Mouse (Mus musculus) cortical plate, adult 2 months (tissue): ENCODE results near the gene Heg1. TPM values are rescaled to one million over a fixed set of nuclear protein-coding genes. Genes with fewer than 3 reads are reported as not detected.

Experiments
- H3K27ac ChIP-seq: fragments of 200-500 bp; 2 replicates; pipeline ENCODE4 v1.5.1; 2012; ENCODE audit warnings: low read length, control low read depth, inconsistent platforms; ENCODE audit not compliant: insufficient read depth
- H3K4me1 ChIP-seq: fragments of 200-500 bp; 2 replicates; pipeline ENCODE4 v1.6.1; 2011; ENCODE audit warnings: low read length; ENCODE audit not compliant: control insufficient read depth, insufficient read depth
- H3K4me3 ChIP-seq: fragments of 200-500 bp; 2 replicates; pipeline ENCODE4 v1.5.1; 2011; ENCODE audit warnings: mild to moderate bottlenecking, low read length, control low read depth; ENCODE audit not compliant: insufficient read depth
- CTCF ChIP-seq: fragments of 200-500 bp; IDR thresholded peaks from 2 replicates; pipeline ENCODE4 v1.5.1; 2011; ENCODE audit warnings: mild to moderate bottlenecking, control low read depth, low read length; ENCODE audit not compliant: insufficient read depth; ENCODE audit errors: extremely low read depth
- POLR2A ChIP-seq: fragments of 200-500 bp; IDR thresholded peaks from 2 replicates; pipeline ENCODE4 v1.6.1; 2011; ENCODE audit warnings: mild to moderate bottlenecking, low read length, control low read depth; ENCODE audit not compliant: insufficient read depth; ENCODE audit errors: extremely low read depth
- polyA plus RNA-seq: library from polyadenylated mRNA; depleted of rRNA; stranded (reverse); fragments of >200 nt; gene quantifications from 2 replicates; pipeline ENCODE4 v1.2.3, GENCODE M21; 2012

Gene Heg1
- polyA plus RNA-seq, 1 experiment, result 17.5 TPM

DNA sequence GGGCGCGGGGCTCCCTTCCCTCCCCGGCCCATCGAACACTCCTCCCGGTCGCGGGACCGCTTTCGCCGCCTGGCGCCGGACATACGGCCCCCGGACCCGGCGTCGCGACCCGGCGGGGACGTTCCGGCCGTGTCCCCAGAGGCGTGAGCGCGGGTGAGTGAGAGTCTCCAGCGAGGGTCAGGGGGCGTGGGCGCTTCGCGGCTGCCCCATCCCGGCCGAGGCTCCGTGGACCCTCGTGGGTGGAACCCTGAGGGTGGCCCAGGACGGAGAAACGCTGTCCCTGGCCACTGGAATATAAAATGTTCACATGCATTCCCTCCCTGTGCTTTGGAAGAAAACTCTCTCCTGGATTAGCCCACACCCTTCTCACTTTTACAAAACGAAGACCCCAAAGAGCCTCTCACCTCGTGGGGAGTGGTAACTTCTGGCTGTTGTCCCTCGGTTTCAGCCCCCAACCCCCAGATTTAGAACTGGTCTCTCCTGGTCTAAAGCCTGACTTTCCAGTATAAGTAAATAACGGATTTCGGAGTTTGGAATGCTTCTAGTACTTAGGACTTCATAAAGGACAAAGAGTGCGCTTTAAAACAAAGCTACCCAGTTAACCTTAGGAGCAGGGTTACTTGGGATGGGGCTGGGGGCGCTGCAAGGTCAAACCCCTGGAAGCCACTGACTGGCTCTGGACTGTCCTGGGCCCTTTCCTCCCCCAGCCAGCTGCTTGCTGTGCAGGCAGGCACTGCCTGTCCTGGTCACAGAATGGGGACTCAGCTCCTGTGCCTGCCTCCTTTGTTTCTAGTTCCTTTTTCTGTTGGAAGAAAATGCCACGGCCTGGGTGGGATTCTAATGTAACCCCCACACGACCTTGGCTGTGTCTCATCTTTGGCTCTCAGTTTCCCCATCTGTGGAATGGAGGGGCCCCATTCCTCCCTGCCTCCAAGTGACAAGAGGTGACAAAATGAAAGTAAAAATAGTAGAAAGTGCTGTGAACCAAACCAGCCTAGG is 832 bp downstream of the Heg1 start:
- H3K4me1 ChIP-seq, result no peaks in the 10 kb centered on the region
- TF ChIP-seq POLR2A (no peak), CTCF (no peak)
- H3K27ac ChIP-seq, result peak overlapping the region; percentile 89
- peak overlapping the region; percentile 36 for H3K4me3 ChIP-seq

DNA sequence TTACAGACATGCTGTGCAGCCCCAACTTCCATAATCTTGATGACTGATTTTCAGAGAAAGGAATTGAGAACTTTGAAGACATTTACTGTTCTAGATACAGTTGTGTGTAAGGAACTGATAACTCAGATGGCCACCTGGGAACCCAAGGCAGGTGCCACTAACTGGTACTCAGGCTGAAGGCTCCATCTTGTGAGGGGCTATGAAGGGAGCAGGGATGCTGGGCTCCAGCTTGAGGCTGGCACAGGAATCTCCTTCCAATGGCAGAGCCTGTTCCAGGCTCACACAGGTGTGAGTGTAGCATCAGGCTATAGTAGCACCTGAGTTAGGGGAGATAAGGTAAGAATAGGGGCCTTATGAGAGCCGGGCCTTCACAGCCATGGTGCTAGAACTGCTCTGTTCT is 1.9 kb downstream of the Heg1 start:
- Histone ChIP-seq H3K4me1 (no peaks in the 10 kb centered on the region; the same call in 1 of the 2 replicates), H3K27ac (no peak overlapping the region), H3K4me3 (no peak overlapping the region)
- TF ChIP-seq POLR2A (no peak), CTCF (no peak)

DNA sequence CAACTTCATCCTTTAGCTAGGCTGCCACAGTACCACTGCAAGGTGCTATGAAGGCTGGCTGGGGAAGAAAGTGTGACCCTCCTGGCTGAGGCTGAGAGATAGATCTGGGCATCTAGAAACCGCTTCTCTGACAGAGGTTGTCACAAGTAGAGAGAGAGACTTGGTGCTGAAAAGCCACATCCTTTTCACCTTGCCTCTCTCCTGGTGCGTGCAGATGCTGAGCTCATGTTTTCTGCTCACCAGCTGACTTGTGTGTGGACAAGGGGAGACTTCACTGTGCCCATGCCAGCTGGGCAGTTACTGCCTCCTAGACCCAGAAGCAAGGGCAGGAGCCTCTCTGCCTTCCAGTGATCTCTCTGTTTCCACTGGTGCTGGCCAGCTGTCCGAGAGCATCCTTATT is 3.6 kb downstream of the Heg1 start:
- Histone ChIP-seq H3K27ac (no peak overlapping the region), H3K4me3 (no peak overlapping the region), H3K4me1 (no peaks in the 10 kb centered on the region; the same call in 1 of the 2 replicates)
- no peak for TF ChIP-seq POLR2A
- no peak for TF ChIP-seq CTCF

DNA sequence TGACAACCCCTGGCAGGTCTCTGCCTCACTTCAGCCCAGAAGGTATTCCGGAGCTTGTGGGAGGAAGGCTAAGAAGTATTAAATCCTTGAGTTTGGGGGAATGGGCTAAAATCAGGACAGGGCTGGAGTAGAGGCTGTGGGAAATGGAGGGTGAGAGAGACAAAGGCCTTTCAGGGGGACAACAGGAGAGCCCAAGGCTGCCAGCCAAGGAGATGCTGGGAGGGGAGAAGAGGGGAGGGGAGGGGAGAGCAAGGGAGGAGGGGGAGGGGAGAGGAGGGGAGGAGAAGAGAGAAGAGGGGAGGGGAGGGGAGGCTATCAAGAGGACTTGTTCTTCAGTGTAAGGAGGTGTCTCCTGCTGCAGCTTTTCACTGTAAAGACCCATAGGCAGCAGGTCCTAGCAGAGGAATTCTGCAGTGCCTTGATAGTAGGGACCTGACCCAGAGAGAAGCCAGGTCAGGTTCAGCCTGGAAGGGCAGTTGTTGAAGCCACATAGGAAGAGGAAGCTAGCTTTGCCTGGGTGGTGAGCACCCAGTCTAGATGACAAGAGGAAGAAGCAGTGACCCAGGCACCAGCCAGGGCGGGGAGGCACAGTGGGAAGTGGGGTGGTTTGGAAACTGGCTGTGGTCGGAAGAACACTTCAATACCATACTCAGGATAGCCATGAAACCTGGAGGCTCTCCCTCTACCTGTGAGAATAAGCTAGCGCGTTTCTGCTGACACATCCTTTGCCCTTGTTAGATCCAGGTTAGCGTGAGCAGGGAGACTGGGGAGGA is 7.0 kb downstream of the Heg1 start:
- Histone ChIP-seq H3K27ac (no peak overlapping the region), H3K4me3 (no peak overlapping the region), H3K4me1 (no peaks in the 10 kb centered on the region; the same call in 1 of the 2 replicates)
- TF ChIP-seq POLR2A, result no peak
- no peak for TF ChIP-seq CTCF

DNA sequence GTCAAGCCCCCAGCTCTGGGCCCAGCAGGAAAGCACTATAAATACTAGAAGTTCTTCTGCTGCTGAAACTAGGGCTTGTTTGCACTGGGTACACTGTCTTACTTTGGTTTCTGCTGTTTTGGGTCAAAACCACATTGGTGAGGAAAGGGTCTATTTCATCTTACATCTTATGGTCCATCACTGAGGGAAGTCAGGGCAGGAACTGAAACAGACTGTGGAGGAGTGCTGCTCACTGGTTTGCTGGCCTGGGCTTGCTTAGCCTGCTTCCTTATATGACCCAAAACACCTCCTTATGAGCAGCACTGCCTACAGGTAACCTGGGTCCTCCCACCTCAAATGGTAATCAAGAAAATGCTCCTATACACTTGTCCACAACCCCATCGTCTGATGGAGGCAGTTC is 9.4 kb downstream of the Heg1 start:
- H3K4me3 ChIP-seq, result no peak overlapping the region
- peaks cover 3% of the 10 kb centered on the region; the same call in 1 of the 2 replicates for H3K4me1 ChIP-seq
- TF ChIP-seq POLR2A, result no peak
- no peak for TF ChIP-seq CTCF
- no peak overlapping the region for H3K27ac ChIP-seq

DNA sequence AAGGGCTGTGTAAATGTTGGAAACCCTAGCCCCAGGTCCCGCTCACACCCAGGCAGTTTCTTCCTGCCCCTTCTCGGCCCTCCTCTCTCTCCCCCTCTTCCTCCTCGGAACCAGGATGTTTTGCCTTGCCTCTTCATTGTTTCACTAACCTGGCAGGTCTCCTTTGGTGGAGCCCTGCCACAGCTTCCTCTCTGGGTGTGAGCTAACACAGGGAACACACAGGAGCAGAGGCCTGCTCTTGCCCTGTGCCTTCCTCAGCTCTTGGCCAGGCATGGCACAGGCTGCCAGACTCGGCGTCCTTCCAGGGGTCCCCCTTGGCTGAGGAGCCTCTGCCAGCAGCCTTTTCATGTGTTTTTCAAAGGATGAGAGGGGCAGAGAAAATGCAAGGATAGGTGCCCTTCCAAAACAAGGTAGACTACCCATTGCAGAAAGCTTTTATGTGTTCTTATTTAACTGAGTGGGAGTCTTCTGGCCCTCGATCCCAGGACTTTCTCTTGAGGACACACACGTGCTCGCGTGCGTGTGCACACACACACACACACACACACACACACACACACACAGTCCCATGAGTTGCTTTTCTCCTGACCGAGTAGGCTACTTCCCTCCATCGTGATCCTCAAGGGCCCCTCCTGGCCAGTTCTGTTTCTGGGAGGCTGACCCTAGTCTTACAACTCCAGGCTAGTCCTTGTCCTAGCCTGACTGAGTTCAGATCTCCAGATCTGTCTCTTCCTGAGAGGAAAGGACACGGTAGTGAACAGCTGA is 12.8 kb downstream of the Heg1 start:
- no peak overlapping the region for H3K4me3 ChIP-seq
- TF ChIP-seq POLR2A (no peak), CTCF (no peak)
- peak overlapping the region; percentile 82 for H3K27ac ChIP-seq
- H3K4me1 ChIP-seq, result peaks cover 12% of the 10 kb centered on the region

DNA sequence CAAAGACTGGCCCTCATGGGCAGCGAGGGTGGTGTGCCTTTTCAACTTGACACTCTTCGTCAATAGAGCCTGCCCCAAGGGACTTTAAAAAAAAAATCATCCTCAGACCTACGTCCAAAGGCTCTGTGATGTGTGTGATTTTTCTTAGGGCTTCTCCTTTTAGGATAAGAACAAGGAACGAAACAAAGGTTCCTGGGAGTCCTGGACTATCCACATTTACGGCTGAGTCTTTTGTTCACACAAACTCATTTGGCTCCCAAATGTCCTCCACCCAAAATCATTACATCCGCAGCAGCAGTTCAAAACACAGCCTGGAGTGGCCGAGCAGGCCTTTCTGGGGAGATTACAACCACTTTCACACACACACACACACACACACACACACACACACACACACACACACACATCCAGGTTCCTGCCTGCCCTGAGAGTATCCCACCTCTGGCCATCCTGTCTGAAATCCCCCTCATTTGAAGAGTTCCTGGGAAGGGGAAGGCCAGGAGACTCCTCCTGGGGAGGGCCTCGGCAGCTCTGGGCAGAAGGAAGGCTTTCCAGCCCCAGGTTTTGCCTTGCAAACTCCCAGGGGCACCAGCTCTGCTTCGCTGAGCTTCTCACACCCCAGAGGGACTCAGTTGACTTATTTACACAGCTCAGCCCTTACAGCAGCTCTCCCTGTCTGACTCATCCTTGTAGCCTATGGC is 13.6 kb downstream of the Heg1 start:
- peak overlapping the region; percentile 82 for H3K27ac ChIP-seq
- TF ChIP-seq CTCF, result no peak
- no peak for TF ChIP-seq POLR2A

DNA sequence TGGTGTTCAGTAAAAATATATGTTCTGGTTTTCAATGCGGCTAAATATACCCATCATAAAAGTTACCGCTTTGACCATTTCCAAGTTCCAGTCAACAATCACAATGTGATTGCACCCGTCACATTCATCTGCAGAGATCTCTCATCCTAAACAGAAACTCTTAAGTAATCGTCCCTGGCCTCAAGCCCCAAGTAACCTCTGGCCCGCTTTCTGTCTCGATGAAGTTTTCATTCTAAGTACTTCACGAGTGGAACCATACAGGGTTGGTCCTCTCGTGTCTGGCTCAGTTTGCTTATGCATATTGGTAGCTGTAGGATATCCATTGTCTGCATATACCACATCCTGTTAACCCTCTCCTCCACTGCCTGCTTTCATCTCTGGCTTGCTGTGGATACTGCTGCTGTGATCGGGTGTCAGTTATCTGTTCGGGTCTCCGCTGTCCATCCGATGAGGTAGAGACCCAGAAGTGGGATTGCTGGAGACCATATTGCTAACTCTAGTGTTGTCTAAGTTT is 14.2 kb downstream of the Heg1 start:
- H3K4me3 ChIP-seq, result no peak overlapping the region
- peak overlapping the region; percentile 10; the same call in 1 of the 2 replicates for H3K27ac ChIP-seq
- no peak for TF ChIP-seq POLR2A
- TF ChIP-seq CTCF, result no peak
- H3K4me1 ChIP-seq, result peaks cover 12% of the 10 kb centered on the region

More for the DNA sequence above, 13.6 kb downstream of the Heg1 start:
- H3K4me3 ChIP-seq, result no peak overlapping the region
- peaks cover 12% of the 10 kb centered on the region for H3K4me1 ChIP-seq

DNA sequence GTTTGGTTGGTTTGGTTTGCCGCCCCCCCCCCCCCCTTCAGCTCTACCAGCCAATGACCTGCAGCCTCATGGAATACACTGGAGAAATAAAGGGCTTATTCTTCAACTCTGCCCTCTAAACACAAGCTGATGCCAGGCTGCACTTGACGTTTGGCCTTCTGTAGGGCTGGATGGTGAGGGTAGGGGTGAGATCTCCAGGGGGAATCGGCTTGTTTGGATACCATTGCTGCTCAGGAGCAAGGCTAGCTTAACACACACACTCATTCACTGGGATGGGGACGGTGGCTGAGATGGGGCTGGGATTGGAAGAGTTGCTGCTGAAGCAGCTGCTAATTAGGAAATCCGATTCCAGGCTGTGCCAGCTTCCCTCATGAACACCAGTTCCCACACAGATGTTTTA is 16.4 kb downstream of the Heg1 start:
- no peak for TF ChIP-seq CTCF
- H3K27ac ChIP-seq, result peak overlapping the region; percentile 18; the same call in 1 of the 2 replicates
- peaks cover 14% of the 10 kb centered on the region for H3K4me1 ChIP-seq
- no peak overlapping the region for H3K4me3 ChIP-seq

DNA sequence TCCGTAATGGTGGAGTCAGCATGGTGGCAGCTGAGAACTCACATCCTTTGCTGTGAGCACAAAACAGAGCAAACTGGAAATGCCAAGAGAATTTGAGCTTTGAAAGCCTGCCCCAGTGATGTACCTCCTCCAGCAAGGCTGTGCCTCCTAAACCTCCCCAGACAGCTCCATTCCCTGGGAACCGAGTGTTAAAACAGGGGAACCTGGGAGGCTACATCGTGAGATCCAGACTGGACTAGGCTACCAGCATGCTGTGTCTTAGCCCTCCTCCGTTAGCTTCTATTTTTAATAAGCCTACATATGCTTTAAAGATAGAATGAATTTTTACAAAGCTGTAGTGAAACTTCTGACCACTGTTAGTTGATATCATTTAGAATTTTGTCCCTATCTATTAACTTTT is 17.7 kb downstream of the Heg1 start:
- H3K4me3 ChIP-seq, result no peak overlapping the region
- H3K27ac ChIP-seq, result no peak overlapping the region
- no peak for TF ChIP-seq CTCF
- no peak for TF ChIP-seq POLR2A
- peaks cover 14% of the 10 kb centered on the region for H3K4me1 ChIP-seq
